Mouse (Mus musculus): ENCODE measurements around the gene Myct1. TPM values are rescaled to one million over a fixed set of nuclear protein-coding genes. Genes with fewer than 3 reads are reported as not detected.
A peak's percentile ranks its signal among the peaks of the same experiment; 100 is the strongest.

Gene Myct1
- polyA plus RNA-seq, 1 experiment from 2014 or later: 0.71 TPM

DNA sequence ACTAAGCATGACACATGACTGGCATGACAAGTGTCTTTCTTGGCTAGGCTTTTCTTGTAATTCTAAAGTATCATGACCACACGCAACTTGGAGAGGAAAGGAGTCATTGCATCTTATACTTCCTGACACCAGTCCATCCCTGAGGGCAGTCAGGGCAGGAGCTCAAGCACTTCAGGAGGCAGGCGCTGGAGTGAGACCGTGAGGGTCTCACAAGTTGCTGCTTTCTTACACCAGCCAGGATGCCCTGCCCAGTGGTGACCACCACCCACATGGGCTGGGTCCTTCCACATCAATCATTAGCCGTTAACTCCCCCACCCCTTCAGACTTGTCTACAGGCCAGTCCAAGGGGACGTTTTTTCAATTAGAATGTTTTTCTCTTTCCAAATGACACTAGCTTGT is 22.2 kb upstream of the Myct1 start:
- no peak overlapping the region for H3K4me3 ChIP-seq
- no peak overlapping the region for H3K4me2 ChIP-seq
- no peaks in the 10 kb centered on the region for H3K27me3 ChIP-seq (replicated peaks)
- no peaks in the 10 kb centered on the region for H3K9me3 ChIP-seq
- H3K9ac ChIP-seq: no peak overlapping the region
- H3K36me3 ChIP-seq (replicated peaks): no peaks in the 10 kb centered on the region
- ATAC-seq (replicated peaks): no peak
- no peak overlapping the region for H3K27ac ChIP-seq
- no peaks in the 10 kb centered on the region for H3K4me1 ChIP-seq
- WGBS: 85% methylated on average over 5 of the region's 5 CpGs

GRCm38 (mm10) chr10:5573328-5573727 is 20.2 kb upstream of the Myct1 start:
- H3K9me3 ChIP-seq: no peaks in the 10 kb centered on the region
- H3K36me3 ChIP-seq (replicated peaks): no peaks in the 10 kb centered on the region
- no peak overlapping the region for H3K4me2 ChIP-seq
- WGBS: 62% methylated on average over 2 of the region's 2 CpGs
- no peak overlapping the region for H3K9ac ChIP-seq
- H3K27me3 ChIP-seq (replicated peaks): no peaks in the 10 kb centered on the region
- no peak overlapping the region for H3K27ac ChIP-seq
- H3K4me1 ChIP-seq: no peaks in the 10 kb centered on the region
- ATAC-seq (replicated peaks): no peak
- H3K4me3 ChIP-seq: no peak overlapping the region

DNA sequence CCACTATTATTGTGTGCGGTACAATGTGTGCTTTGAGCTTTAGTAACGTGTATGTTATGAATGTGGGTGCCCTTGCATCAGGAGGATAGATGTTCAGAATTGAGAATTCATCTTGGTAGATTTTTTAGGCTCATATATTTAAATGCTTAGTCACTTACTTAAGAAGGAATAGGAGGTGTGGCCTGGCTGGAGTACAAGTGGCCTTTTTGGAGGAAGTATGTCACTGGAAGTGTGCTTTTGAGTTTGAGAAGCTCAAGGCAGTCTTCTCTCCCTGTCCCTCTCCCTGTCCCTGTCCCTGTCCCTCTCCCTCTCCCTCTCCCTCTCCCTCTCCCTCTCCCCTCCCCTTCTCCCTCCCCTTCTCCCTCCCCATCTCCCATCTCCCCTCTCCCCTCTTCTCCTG is 2.5 kb upstream of the Myct1 start:
- Histone ChIP-seq H3K27me3 (replicated peaks) (no peaks in the 10 kb centered on the region), H3K4me2 (no peak overlapping the region), H3K4me1 (no peaks in the 10 kb centered on the region), H3K9me3 (no peaks in the 10 kb centered on the region), H3K9ac (no peak overlapping the region), H3K4me3 (no peak overlapping the region), H3K27ac (no peak overlapping the region), H3K36me3 (replicated peaks) (no peaks in the 10 kb centered on the region)
- WGBS: 89% methylated on average over 2 of the region's 2 CpGs
- ATAC-seq (replicated peaks): no peak

GRCm38 (mm10) chr10:5591996-5592395 is 1.6 kb upstream of the Myct1 start:
- no peaks in the 10 kb centered on the region for H3K4me1 ChIP-seq
- no peak overlapping the region for H3K4me2 ChIP-seq
- ATAC-seq (replicated peaks): no peak
- no peaks in the 10 kb centered on the region for H3K27me3 ChIP-seq (replicated peaks)
- WGBS: 87% methylated on average over 4 of the region's 4 CpGs
- H3K4me3 ChIP-seq: no peak overlapping the region
- H3K9me3 ChIP-seq: no peaks in the 10 kb centered on the region
- no peaks in the 10 kb centered on the region for H3K36me3 ChIP-seq (replicated peaks)
- H3K9ac ChIP-seq: no peak overlapping the region
- H3K27ac ChIP-seq: no peak overlapping the region

DNA sequence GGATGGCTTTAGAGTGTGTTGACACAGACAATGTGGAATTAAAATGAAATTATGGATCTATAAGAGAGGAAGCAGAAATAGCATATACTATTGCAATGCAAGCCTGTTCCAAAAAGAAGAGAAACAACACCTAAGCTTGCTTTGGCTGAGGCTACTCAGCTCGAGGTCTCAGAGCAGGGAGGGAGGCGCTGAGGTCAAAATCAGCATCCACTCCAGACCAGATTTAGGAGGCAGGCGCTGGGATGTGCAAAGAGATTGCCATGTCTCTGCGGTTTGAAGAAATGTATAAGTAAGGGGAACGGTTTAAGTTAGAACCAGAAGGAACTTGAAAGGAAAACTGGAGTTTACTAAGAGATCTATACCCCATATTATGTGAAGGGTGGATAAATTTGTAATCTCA is 882 bp downstream of the Myct1 start:
- WGBS: 71% methylated on average over 5 of the region's 5 CpGs
- no peak overlapping the region for H3K9ac ChIP-seq
- H3K9me3 ChIP-seq: no peaks in the 10 kb centered on the region

GRCm38 (mm10) chr10:5596559-5596958 is 3.0 kb downstream of the Myct1 start:
- no peak overlapping the region for H3K4me3 ChIP-seq
- WGBS: 72% methylated on average over 6 of the region's 6 CpGs
- no peak for ATAC-seq (replicated peaks)
- H3K9ac ChIP-seq: no peak overlapping the region
- no peaks in the 10 kb centered on the region for H3K36me3 ChIP-seq (replicated peaks)
- H3K27me3 ChIP-seq (replicated peaks): no peaks in the 10 kb centered on the region
- no peak overlapping the region for H3K27ac ChIP-seq
- no peaks in the 10 kb centered on the region for H3K9me3 ChIP-seq
- no peaks in the 10 kb centered on the region for H3K4me1 ChIP-seq
- H3K4me2 ChIP-seq: no peak overlapping the region

More for the DNA sequence above, 882 bp downstream of the Myct1 start:
- H3K27ac ChIP-seq: no peak overlapping the region
- no peaks in the 10 kb centered on the region for H3K36me3 ChIP-seq (replicated peaks)
- no peaks in the 10 kb centered on the region for H3K27me3 ChIP-seq (replicated peaks)
- H3K4me1 ChIP-seq: no peaks in the 10 kb centered on the region
- H3K4me3 ChIP-seq: no peak overlapping the region
- no peak overlapping the region for H3K4me2 ChIP-seq
- no peak for ATAC-seq (replicated peaks)

- H3K4me2 ChIP-seq: no peak overlapping the region
- no peaks in the 10 kb centered on the region for H3K9me3 ChIP-seq
- ATAC-seq (replicated peaks): peak; percentile 93
- H3K9ac ChIP-seq: no peak overlapping the region
- H3K36me3 ChIP-seq (replicated peaks): no peaks in the 10 kb centered on the region
- WGBS: 24% methylated on average over 7 of the region's 7 CpGs
- H3K27me3 ChIP-seq (replicated peaks): no peaks in the 10 kb centered on the region
- no peaks in the 10 kb centered on the region for H3K4me1 ChIP-seq
- no peak overlapping the region for H3K27ac ChIP-seq
- no peak overlapping the region for H3K4me3 ChIP-seq
Measured at GRCm38 (mm10) chr10:5600123-5600522, 6.5 kb downstream of the Myct1 start.

GRCm38 (mm10) chr10:5603512-5603911 is 9.9 kb downstream of the Myct1 start:
- H3K9ac ChIP-seq: no peak overlapping the region
- no peak overlapping the region for H3K27ac ChIP-seq
- H3K27me3 ChIP-seq (replicated peaks): no peaks in the 10 kb centered on the region
- H3K4me1 ChIP-seq: no peaks in the 10 kb centered on the region
- ATAC-seq (replicated peaks): no peak
- no peaks in the 10 kb centered on the region for H3K36me3 ChIP-seq (replicated peaks)
- 89% methylated on average over 10 of the region's 10 CpGs for WGBS
- H3K4me3 ChIP-seq: no peak overlapping the region
- H3K9me3 ChIP-seq: no peaks in the 10 kb centered on the region
- no peak overlapping the region for H3K4me2 ChIP-seq

- 93% methylated on average over 13 of the region's 13 CpGs for WGBS
- no peaks in the 10 kb centered on the region for H3K36me3 ChIP-seq (replicated peaks)
- H3K27me3 ChIP-seq (replicated peaks): no peaks in the 10 kb centered on the region
- no peak overlapping the region for H3K4me2 ChIP-seq
- no peak overlapping the region for H3K27ac ChIP-seq
- H3K4me3 ChIP-seq: no peak overlapping the region
- no peak for ATAC-seq (replicated peaks)
- no peaks in the 10 kb centered on the region for H3K9me3 ChIP-seq
- H3K9ac ChIP-seq: no peak overlapping the region
- H3K4me1 ChIP-seq: no peaks in the 10 kb centered on the region
Measured at GRCm38 (mm10) chr10:5604371-5604770, 10.8 kb downstream of the Myct1 start.

GRCm38 (mm10) chr10:5608874-5609273 is 15.3 kb downstream of the Myct1 start:
- Histone ChIP-seq H3K4me2 (no peak overlapping the region), H3K27me3 (replicated peaks) (no peaks in the 10 kb centered on the region), H3K4me3 (no peak overlapping the region), H3K9me3 (no peaks in the 10 kb centered on the region), H3K27ac (no peak overlapping the region), H3K36me3 (replicated peaks) (no peaks in the 10 kb centered on the region), H3K4me1 (no peaks in the 10 kb centered on the region), H3K9ac (no peak overlapping the region)
- WGBS: 84% methylated on average over 3 of the region's 3 CpGs
- ATAC-seq (replicated peaks): no peak

- ATAC-seq (replicated peaks): peak; percentile 94
- peaks cover 4% of the 10 kb centered on the region for H3K4me1 ChIP-seq
- 36% methylated on average over 13 of the region's 13 CpGs for WGBS
- H3K36me3 ChIP-seq (replicated peaks): no peaks in the 10 kb centered on the region
- no peaks in the 10 kb centered on the region for H3K27me3 ChIP-seq (replicated peaks)
- no peaks in the 10 kb centered on the region for H3K9me3 ChIP-seq
- H3K9ac ChIP-seq: no peak overlapping the region
- peak overlapping the region; percentile 17; the same call in 1 of the 2 replicates for H3K27ac ChIP-seq
- H3K4me3 ChIP-seq: no peak overlapping the region
- H3K4me2 ChIP-seq: no peak overlapping the region
Measured at GRCm38 (mm10) chr10:5615186-5616040, 21.8 kb downstream of the Myct1 start.

DNA sequence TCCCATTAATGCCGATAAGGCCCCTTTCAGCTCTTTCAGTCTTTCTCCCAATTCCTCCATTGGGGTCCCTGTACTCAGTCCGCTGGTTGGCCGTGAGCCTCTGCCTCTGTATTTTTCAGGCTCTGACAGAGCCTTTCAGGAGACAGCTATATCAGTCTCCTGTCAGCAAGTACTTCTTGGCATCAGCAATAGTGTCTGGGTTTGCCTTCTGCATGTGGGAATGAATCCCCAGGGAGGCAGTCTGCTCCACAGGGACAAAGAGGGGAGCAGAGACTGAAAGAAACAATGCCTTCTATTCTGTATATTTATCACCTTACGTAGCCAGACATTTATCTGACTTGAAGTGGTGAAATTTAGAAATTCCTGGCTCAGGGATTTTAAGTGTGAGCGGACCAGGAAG is 32.7 kb downstream of the Myct1 start:
- Histone ChIP-seq H3K9me3 (no peaks in the 10 kb centered on the region), H3K36me3 (replicated peaks) (no peaks in the 10 kb centered on the region), H3K4me2 (no peak overlapping the region), H3K4me1 (no peaks in the 10 kb centered on the region), H3K9ac (no peak overlapping the region), H3K27me3 (replicated peaks) (no peaks in the 10 kb centered on the region), H3K4me3 (no peak overlapping the region), H3K27ac (no peak overlapping the region)
- 68% methylated on average over 5 of the region's 5 CpGs for WGBS
- ATAC-seq (replicated peaks): no peak

DNA sequence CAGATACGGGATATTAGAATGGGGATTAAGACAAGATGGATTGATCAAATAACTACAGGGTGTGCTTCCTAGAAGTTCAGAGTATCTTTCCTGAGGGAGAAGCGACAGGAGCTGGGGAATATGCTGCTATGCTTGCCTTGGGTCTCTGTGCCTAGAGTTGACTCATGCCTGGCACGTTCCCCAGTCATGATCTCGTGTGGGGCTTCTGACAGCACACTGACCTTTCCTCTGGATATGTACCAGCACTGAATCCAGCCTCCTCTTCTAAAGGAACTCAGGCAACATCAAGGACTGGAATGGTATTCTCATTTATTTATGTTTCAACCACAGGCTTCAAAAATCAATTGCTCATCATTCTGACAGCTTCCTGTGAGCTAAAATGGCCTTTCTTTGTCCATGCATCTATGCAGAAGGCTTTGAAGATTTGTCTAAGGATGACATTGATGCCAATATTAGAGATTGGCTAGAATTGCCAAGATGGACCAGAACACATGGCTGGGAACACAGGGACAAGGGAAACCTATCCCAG is 40.2 kb downstream of the Myct1 start:
- ATAC-seq (replicated peaks): no peak; the same call in 1 of the 2 replicates
- no peak overlapping the region for H3K4me3 ChIP-seq
- no peaks in the 10 kb centered on the region for H3K9me3 ChIP-seq
- H3K4me2 ChIP-seq: no peak overlapping the region
- H3K27ac ChIP-seq: no peak overlapping the region
- H3K4me1 ChIP-seq: no peaks in the 10 kb centered on the region
- WGBS: 84% methylated on average over 4 of the region's 4 CpGs
- no peak overlapping the region for H3K9ac ChIP-seq
- H3K36me3 ChIP-seq (replicated peaks): no peaks in the 10 kb centered on the region
- H3K27me3 ChIP-seq (replicated peaks): no peaks in the 10 kb centered on the region
